22 mouse cellular contexts compared by ENCODE assay signal in the genomic region with DNA sequence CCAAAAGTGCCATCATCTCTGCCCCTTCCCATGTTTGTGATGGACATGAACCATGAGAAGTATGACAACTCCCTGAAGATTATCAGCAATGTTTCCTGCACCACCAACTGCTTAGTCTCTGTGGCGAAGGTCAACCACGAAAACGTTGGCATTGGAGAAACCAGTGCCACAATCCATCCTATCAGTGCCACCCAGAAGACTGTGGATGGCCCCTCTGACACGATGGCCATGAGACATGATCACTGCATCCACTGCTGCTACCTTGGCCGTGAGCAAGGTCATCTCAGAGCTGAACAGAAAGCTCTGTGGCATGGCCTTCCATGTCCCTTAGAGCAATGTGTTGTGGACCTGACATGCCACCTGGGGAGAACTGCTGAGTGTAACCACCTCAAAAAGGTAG. TPM values are rescaled to one million over a fixed set of nuclear protein-coding genes. Genes with fewer than 3 reads are reported as not detected.
"Had no signal": no experiment of that assay in that cellular context is flagged by ENCODE, and none has a peak within 500 bp of the region (broad histone marks: within the 10 kb centered on the region; RNA-seq: fewer than 3 reads in every experiment).

No protein-coding gene starts in this region.

- ATAC-seq: hindbrain, embryonic 16.5 days; hindbrain, postnatal 0 days; inflammation-experienced regulatory T-cells, adult 6 months; intestine, embryonic 15.5 days; intestine, embryonic 16.5 days; intestine, postnatal 0 days had no signal

- DNase-seq: heart, postnatal 10 days; heart, postnatal 36 days; heart, postnatal 4 days; kidney, adult 11 months; kidney, adult 18-20 months; kidney, adult 2 months; kidney, adult 8-10 months; kidney, adult 9 months; kidney, postnatal 10 days; kidney, postnatal 14 days; kidney, postnatal 25 days; kidney, postnatal 36 days; kidney, postnatal 4 days; layer of hippocampus, adult 9-11 months; layer of hippocampus, postnatal 36 days had no signal

RNA-seq across cellular contexts. Expression of a gene that starts 43.4 kb away (rescaled TPM):
- total RNA-seq: hematopoietic stem cell, adult 5-6 weeks had no signal
